Mouse (Mus musculus) midbrain, embryonic 14.5 days (tissue): ENCODE measurements around the gene Praf2. TPM values are rescaled to one million over a fixed set of nuclear protein-coding genes. Genes with fewer than 3 reads are reported as not detected.

Source experiments
- polyA plus RNA-seq: library from polyadenylated mRNA; unstranded; fragments of >200 nt; fragmentation: Nextera tagmentation; extraction: Ambion mirVana; gene quantifications from 2 replicates; pipeline ENCODE4 v1.2.1, GENCODE M21; 2014

Gene Praf2
- polyA plus RNA-seq, 1 experiment from 2014 or later: 126 TPM

Other genes starting within 250 kb of the Praf2 start
- gene Foxp3, start 154.8 kb upstream of the Praf2 start, polyA plus RNA-seq: 0.58 TPM in 1 of 2 replicates, not detected in the other
- 4.0 and 6.8 TPM in 2 replicates for gene Ppp1r3f, start 154.2 kb upstream of the Praf2 start, polyA plus RNA-seq
- gene Ccdc22, start 122.9 kb upstream of the Praf2 start, polyA plus RNA-seq: 29.8 and 30.1 TPM in 2 replicates
- gene Cacna1f, start 121.4 kb upstream of the Praf2 start, polyA plus RNA-seq: 0.04 TPM in 1 of 2 replicates, not detected in the other
- gene Syp, start 90.0 kb upstream of the Praf2 start, polyA plus RNA-seq: 81.7 and 125 TPM in 2 replicates
- gene Prickle3, start 71.2 kb upstream of the Praf2 start, polyA plus RNA-seq: 0.89 and 1.4 TPM in 2 replicates
- gene Plp2, start 57.0 kb upstream of the Praf2 start, polyA plus RNA-seq: 11.2 and 22.4 TPM in 2 replicates
- gene Magix, start 47.2 kb upstream of the Praf2 start, polyA plus RNA-seq: 0.16 TPM in 2 replicates
- 39.3 and 53.8 TPM in 2 replicates for gene Gpkow, start 31.3 kb upstream of the Praf2 start, polyA plus RNA-seq
- 23.9 and 29.5 TPM in 2 replicates for gene Wdr45, start 14.1 kb upstream of the Praf2 start, polyA plus RNA-seq
- not detected in 2 replicates for gene Gm45208, start 6.2 kb upstream of the Praf2 start, polyA plus RNA-seq
- 72.2 and 73.0 TPM in 2 replicates for gene Ccdc120, start 22.5 kb downstream of the Praf2 start, polyA plus RNA-seq
- gene Tfe3, start 34.1 kb downstream of the Praf2 start, polyA plus RNA-seq: 21.7 and 21.8 TPM in 2 replicates
- gene Gripap1, start 61.3 kb downstream of the Praf2 start, polyA plus RNA-seq: 56.0 and 56.6 TPM in 2 replicates
- gene Kcnd1, start 93.8 kb downstream of the Praf2 start, polyA plus RNA-seq: 1.7 and 2.3 TPM in 2 replicates
- 32.3 and 38.0 TPM in 2 replicates for gene Otud5, start 112.9 kb downstream of the Praf2 start, polyA plus RNA-seq
- 13.9 and 18.8 TPM in 2 replicates for gene Pim2, start 149.8 kb downstream of the Praf2 start, polyA plus RNA-seq
- gene Slc35a2, start 155.6 kb downstream of the Praf2 start, polyA plus RNA-seq: 17.4 and 24.6 TPM in 2 replicates
- gene Pqbp1, start 170.8 kb downstream of the Praf2 start, polyA plus RNA-seq: 181 and 219 TPM in 2 replicates
- 171 and 214 TPM in 2 replicates for gene Timm17b, start 170.9 kb downstream of the Praf2 start, polyA plus RNA-seq
- not detected in 2 replicates for gene Gm10491, start 179.4 kb downstream of the Praf2 start, polyA plus RNA-seq
- not detected in 2 replicates for gene Gm10490, start 181.1 kb downstream of the Praf2 start, polyA plus RNA-seq
- gene Pcsk1n, start 191.4 kb downstream of the Praf2 start, polyA plus RNA-seq: 197 and 199 TPM in 2 replicates
- gene Eras, start 200.2 kb downstream of the Praf2 start, polyA plus RNA-seq: not detected in 2 replicates
- 59.7 and 70.2 TPM in 2 replicates for gene Hdac6, start 219.4 kb downstream of the Praf2 start, polyA plus RNA-seq
- 0.11 TPM in 1 of 2 replicates, not detected in the other for gene Gata1, start 249.6 kb downstream of the Praf2 start, polyA plus RNA-seq